Mouse (Mus musculus) neural tube, embryonic 11.5 days (tissue): ENCODE data around the gene Map1b. TPM values are rescaled to one million over a fixed set of nuclear protein-coding genes. Genes with fewer than 3 reads are reported as not detected.

ENCODE experiments used
- ATAC-seq: fragments of 200-750 bp; cut with Nextera tagmentation; 2 replicates; pipeline ENCODE4 v1.8.0; 2017; ENCODE audit warnings: moderate number of reproducible peaks, mild to moderate bottlenecking, moderate TSS enrichment, moderate library complexity; ENCODE audit not compliant: insufficient read depth, low FRiP score, low TSS enrichment
- DNase-seq: peaks from one replicate; pipeline ENCODE4 v3.0.0-alpha.2; 2015; ENCODE audit warnings: low spot score
- H3K27ac ChIP-seq: fragments of 300-500 bp; sonication (generic); 2 replicates; pipeline ENCODE4 v1.5.1; 2014; ENCODE audit warnings: low read depth, mild to moderate bottlenecking, low read length
- H3K27me3 ChIP-seq: fragments of 300-500 bp; sonication (generic); 2 replicates; pipeline ENCODE4 v1.6.1; 2014; ENCODE audit warnings: mild to moderate bottlenecking, low read length, mixed read lengths; ENCODE audit not compliant: control insufficient read depth, insufficient read depth
- H3K36me3 ChIP-seq: fragments of 300-500 bp; sonication (generic); 2 replicates; pipeline ENCODE4 v1.6.1; 2014; ENCODE audit warnings: mild to moderate bottlenecking, low read length, moderate library complexity, mixed read lengths; ENCODE audit not compliant: control insufficient read depth, insufficient read depth
- H3K4me1 ChIP-seq: fragments of 300-500 bp; sonication (generic); 2 replicates; pipeline ENCODE4 v1.6.1; 2014; ENCODE audit warnings: low read length, mixed read lengths; ENCODE audit not compliant: control insufficient read depth, insufficient read depth
- H3K4me2 ChIP-seq: fragments of 300-500 bp; sonication (generic); 2 replicates; pipeline ENCODE4 v1.6.1; 2014; ENCODE audit warnings: low read depth, mild to moderate bottlenecking, moderate library complexity
- H3K4me3 ChIP-seq: fragments of 300-500 bp; sonication (generic); 2 replicates; pipeline ENCODE4 v1.5.1; 2014; ENCODE audit warnings: low read depth, low read length
- H3K9ac ChIP-seq: fragments of 300-500 bp; sonication (generic); 2 replicates; pipeline ENCODE4 v1.6.1; 2014; ENCODE audit warnings: mild to moderate bottlenecking, low read length
- H3K9me3 ChIP-seq: fragments of 300-500 bp; sonication (generic); 2 replicates; pipeline ENCODE4 v1.6.1; 2016; ENCODE audit warnings: low read length; ENCODE audit not compliant: control insufficient read depth
- WGBS: fragments of 180-500 bp; shearing (Covaris S2); extraction: QIAGEN DNeasy Blood & Tissue Kit; methylation state at CpG from one replicate; pipeline ENCODE4 v1.1.7; 2014; 5-methylcytosine and 5-hydroxymethylcytosine counted together
- polyA plus RNA-seq: library from polyadenylated mRNA; unstranded; fragments of >200 nt; fragmentation: Nextera tagmentation; extraction: Ambion mirVana; gene quantifications from 2 replicates; pipeline ENCODE4 v1.2.1, GENCODE M21; 2014

Gene Map1b
- polyA plus RNA-seq, 1 experiment from 2014 or later: 870 TPM

DNA sequence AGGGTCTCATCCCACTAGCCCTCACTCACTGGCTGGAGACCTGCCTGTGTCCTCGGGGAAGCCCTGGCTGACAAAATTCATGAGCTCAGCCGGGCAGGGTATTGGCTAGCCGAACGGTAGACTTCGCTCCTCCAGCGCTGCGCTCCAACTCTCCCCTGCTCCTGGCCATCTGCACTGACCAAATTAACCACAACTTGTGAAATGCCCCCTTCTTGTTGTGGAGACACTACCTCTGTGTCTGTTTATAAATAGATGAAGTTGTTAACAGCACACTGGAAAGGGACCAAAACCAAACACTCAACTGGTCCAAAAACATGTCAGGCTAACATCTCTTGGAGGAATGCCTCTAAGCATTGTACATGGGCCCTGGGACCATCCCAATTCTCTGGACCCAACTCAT lies 42.2 kb downstream of the Map1b start:
- no peaks in the 10 kb centered on the region for H3K27me3 ChIP-seq
- H3K4me3 ChIP-seq: no peak overlapping the region
- no peak overlapping the region for H3K27ac ChIP-seq
- DNase-seq: no peak
- H3K9me3 ChIP-seq: no peaks in the 10 kb centered on the region
- ATAC-seq: no peak
- peaks cover 29% of the 10 kb centered on the region for H3K4me1 ChIP-seq
- no peak overlapping the region for H3K4me2 ChIP-seq
- H3K9ac ChIP-seq: no peak overlapping the region
- H3K36me3 ChIP-seq: peaks cover 2% of the 10 kb centered on the region; the same call in 1 of the 2 replicates
- 80% methylated on average over 7 of the region's 7 CpGs for WGBS

GRCm38 (mm10) chr13:99472028-99472427 lies 44.3 kb downstream of the Map1b start:
- 0 out of 2 replicates have a peak, but pooled peaks cover 2% of the 10 kb centered on the region for H3K36me3 ChIP-seq
- H3K9ac ChIP-seq: no peak overlapping the region
- H3K4me3 ChIP-seq: no peak overlapping the region
- peaks cover 31% of the 10 kb centered on the region for H3K4me1 ChIP-seq
- ATAC-seq (no peak), DNase-seq (no peak)
- H3K9me3 ChIP-seq: no peaks in the 10 kb centered on the region
- H3K27ac ChIP-seq: no peak overlapping the region
- 92% methylated on average over 9 of the region's 9 CpGs for WGBS
- no peak overlapping the region for H3K4me2 ChIP-seq
- H3K27me3 ChIP-seq: no peaks in the 10 kb centered on the region

DNA sequence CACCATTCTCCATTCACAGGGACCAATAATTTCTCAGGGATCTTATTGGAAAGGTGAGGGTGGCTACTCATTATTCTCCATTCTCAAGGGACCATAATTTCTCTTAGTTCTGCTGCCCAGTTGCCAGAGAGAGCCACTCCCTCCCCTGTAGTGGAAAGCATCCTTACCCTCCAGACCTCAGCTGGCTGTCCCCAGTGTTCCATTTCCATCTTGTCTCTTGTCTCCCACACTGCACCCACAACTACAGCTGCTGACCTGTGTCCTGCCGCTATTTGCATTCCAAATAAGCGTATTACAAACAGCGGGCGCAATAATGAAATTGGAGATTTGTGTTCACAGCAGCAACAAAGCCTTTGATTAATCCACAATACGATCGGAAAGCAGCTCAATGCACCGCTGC lies 46.3 kb downstream of the Map1b start:
- Histone ChIP-seq H3K4me2 (no peak overlapping the region), H3K4me3 (no peak overlapping the region), H3K27me3 (no peaks in the 10 kb centered on the region), H3K9ac (no peak overlapping the region), H3K9me3 (no peaks in the 10 kb centered on the region), H3K36me3 (0 out of 2 replicates have a peak, but pooled peaks cover 2% of the 10 kb centered on the region), H3K4me1 (peaks cover 28% of the 10 kb centered on the region), H3K27ac (0 out of 2 replicates have a peak overlapping the region, but pooled peaks have one; percentile 37)
- ATAC-seq (no peak; the same call in 1 of the 2 replicates), DNase-seq (no peak)
- 66% methylated on average over 7 of the region's 7 CpGs for WGBS

DNA sequence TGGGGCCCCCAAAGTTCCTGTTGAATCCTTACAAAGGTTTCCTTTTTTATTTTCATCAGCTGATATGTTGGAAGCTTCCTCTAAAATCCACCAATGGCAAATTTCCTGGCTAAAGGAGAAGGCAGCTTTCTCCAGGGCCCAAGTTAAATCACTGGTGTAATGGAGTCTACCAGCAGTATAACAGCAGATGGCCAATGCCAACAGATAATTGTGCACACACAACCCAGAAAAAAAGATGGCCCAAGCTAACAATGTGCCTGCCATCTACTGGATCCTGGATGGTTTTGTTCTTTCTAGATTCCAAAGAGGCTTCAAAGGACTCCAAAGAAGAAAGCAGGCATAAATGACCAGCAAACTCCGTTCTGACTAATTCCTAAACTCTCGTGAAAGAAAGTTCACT lies 48.1 kb downstream of the Map1b start:
- Histone ChIP-seq H3K4me1 (peaks cover 19% of the 10 kb centered on the region), H3K36me3 (0 out of 2 replicates have a peak, but pooled peaks cover 2% of the 10 kb centered on the region), H3K4me2 (no peak overlapping the region), H3K4me3 (no peak overlapping the region), H3K9ac (no peak overlapping the region), H3K27me3 (no peaks in the 10 kb centered on the region), H3K9me3 (no peaks in the 10 kb centered on the region), H3K27ac (no peak overlapping the region)
- ATAC-seq (no peak), DNase-seq (no peak)
- 61% methylated on average over 2 of the region's 2 CpGs for WGBS

GRCm38 (mm10) chr13:99466811-99467315 lies 49.5 kb downstream of the Map1b start:
- Histone ChIP-seq H3K27me3 (no peaks in the 10 kb centered on the region), H3K9me3 (no peaks in the 10 kb centered on the region), H3K27ac (no peak overlapping the region), H3K4me1 (peaks cover 19% of the 10 kb centered on the region), H3K9ac (no peak overlapping the region), H3K36me3 (0 out of 2 replicates have a peak, but pooled peaks cover 2% of the 10 kb centered on the region), H3K4me3 (no peak overlapping the region), H3K4me2 (no peak overlapping the region)
- DNase-seq: no peak
- no peak for ATAC-seq
- WGBS: 45% methylated on average over 6 of the region's 6 CpGs

- ATAC-seq (no peak), DNase-seq (no peak)
- H3K9ac ChIP-seq: no peak overlapping the region
- no peak overlapping the region for H3K4me2 ChIP-seq
- H3K4me3 ChIP-seq: no peak overlapping the region
- no peaks in the 10 kb centered on the region for H3K9me3 ChIP-seq
- no peak overlapping the region for H3K27ac ChIP-seq
- H3K27me3 ChIP-seq: no peaks in the 10 kb centered on the region
- peaks cover 19% of the 10 kb centered on the region for H3K4me1 ChIP-seq
- 47% methylated on average over 2 of the region's 2 CpGs for WGBS
- 0 out of 2 replicates have a peak, but pooled peaks cover 2% of the 10 kb centered on the region for H3K36me3 ChIP-seq
Measured at GRCm38 (mm10) chr13:99466064-99466463, 50.3 kb downstream of the Map1b start.

- DNase-seq (no peak), ATAC-seq (no peak)
- H3K4me1 ChIP-seq: peaks cover 12% of the 10 kb centered on the region; the same call in 1 of the 2 replicates
- H3K4me3 ChIP-seq: no peak overlapping the region
- 76% methylated on average over 4 of the region's 4 CpGs for WGBS
- H3K27me3 ChIP-seq: no peaks in the 10 kb centered on the region
- H3K27ac ChIP-seq: no peak overlapping the region
- no peaks in the 10 kb centered on the region for H3K9me3 ChIP-seq
- H3K4me2 ChIP-seq: no peak overlapping the region
- no peak overlapping the region for H3K9ac ChIP-seq
- 0 out of 2 replicates have a peak, but pooled peaks cover 2% of the 10 kb centered on the region for H3K36me3 ChIP-seq
Measured at GRCm38 (mm10) chr13:99464551-99464950, 51.8 kb downstream of the Map1b start.

DNA sequence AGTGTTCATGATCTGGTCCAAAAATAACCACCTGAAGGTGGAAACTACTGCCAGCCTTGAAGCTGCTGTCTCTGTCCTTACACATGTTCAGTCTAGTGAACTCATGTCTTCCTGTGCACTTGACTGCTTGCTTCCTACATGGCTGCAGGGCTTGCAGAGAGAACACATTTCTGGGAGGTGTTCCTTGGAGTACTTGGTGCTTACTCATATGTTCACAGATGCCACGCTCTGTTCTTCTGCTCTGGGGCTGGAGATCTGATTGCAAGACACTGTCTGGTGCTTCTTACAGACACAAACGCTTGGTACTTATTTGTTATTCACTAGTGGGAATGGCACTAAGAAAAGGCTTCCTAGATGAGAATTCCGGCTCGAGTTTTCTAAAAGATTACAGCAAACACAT lies 54.5 kb downstream of the Map1b start:
- H3K9me3 ChIP-seq: no peaks in the 10 kb centered on the region
- no peaks in the 10 kb centered on the region for H3K27me3 ChIP-seq
- 0 out of 2 replicates have a peak, but pooled peaks cover 2% of the 10 kb centered on the region for H3K36me3 ChIP-seq
- ATAC-seq (no peak), DNase-seq (no peak)
- H3K27ac ChIP-seq: no peak overlapping the region
- H3K4me3 ChIP-seq: no peak overlapping the region
- no peak overlapping the region for H3K4me2 ChIP-seq
- H3K4me1 ChIP-seq: peaks cover 6% of the 10 kb centered on the region; the same call in 1 of the 2 replicates
- 92% methylated on average over 4 of the region's 4 CpGs for WGBS
- H3K9ac ChIP-seq: no peak overlapping the region

- DNase-seq: no peak
- Histone ChIP-seq H3K27me3 (no peaks in the 10 kb centered on the region), H3K9me3 (no peaks in the 10 kb centered on the region), H3K9ac (no peak overlapping the region), H3K36me3 (0 out of 2 replicates have a peak, but pooled peaks cover 2% of the 10 kb centered on the region), H3K4me2 (no peak overlapping the region), H3K4me1 (no peaks in the 10 kb centered on the region), H3K27ac (no peak overlapping the region), H3K4me3 (no peak overlapping the region)
- ATAC-seq: no peak
- WGBS: 93% methylated on average over 4 of the region's 4 CpGs
Measured at GRCm38 (mm10) chr13:99459612-99460011, 56.7 kb downstream of the Map1b start.
